Mouse (Mus musculus) MEL (cell line): ENCODE results near the gene Arsg.

Experiments used
- CHD2 ChIP-seq: IDR thresholded peaks from 2 replicates; pipeline ENCODE4 v1.6.1; 2011; ENCODE audit warnings: low read length, improper control_type of control experiment
- CTCF ChIP-seq, 3 experiments: IDR thresholded peaks in 2 of 3; conservative IDR thresholded peaks in 1 of 3; 2 replicates each; pipeline ENCODE4 v1.5.1; 2011 to 2012; ENCODE audit warnings: low read length in 3 of 3, low read depth in 2 of 3, mild to moderate bottlenecking in 2 of 3, improper control_type of control experiment in 1 of 3, inconsistent platforms in 1 of 3, mixed read lengths in 1 of 3, moderate library complexity in 1 of 3; ENCODE audit not compliant: control insufficient read depth in 1 of 3, insufficient read depth in 1 of 3, poor library complexity in 1 of 3, severe bottlenecking in 1 of 3
- E2F4 ChIP-seq: IDR thresholded peaks from 2 replicates; pipeline ENCODE4 v1.6.1; 2011; ENCODE audit warnings: low read depth, low read length, improper control_type of control experiment, borderline replicate concordance
- EP300 ChIP-seq, 2 experiments: IDR thresholded peaks; 2 replicates each; pipeline ENCODE4 v1.6.1; 2011; ENCODE audit warnings: improper control_type of control experiment in 2 of 2, low read length in 2 of 2, low read depth in 1 of 2, mild to moderate bottlenecking in 1 of 2
- POLR2A ChIP-seq, 2 experiments: IDR thresholded peaks; 2 replicates each; pipeline ENCODE4 v1.6.1; 2011 to 2012; ENCODE audit warnings: low read length in 2 of 2, mild to moderate bottlenecking in 2 of 2, control low read depth in 1 of 2, improper control_type of control experiment in 1 of 2, low read depth in 1 of 2, moderate library complexity in 1 of 2; ENCODE audit not compliant: control insufficient read depth in 1 of 2, insufficient read depth in 1 of 2, poor library complexity in 1 of 2
- RAD21 ChIP-seq: IDR thresholded peaks from 2 replicates; pipeline ENCODE4 v1.6.1; 2011; ENCODE audit warnings: mild to moderate bottlenecking, low read depth, low read length, improper control_type of control experiment
- RCOR1 ChIP-seq: IDR thresholded peaks from 2 replicates; pipeline ENCODE4 v1.6.1; 2012; ENCODE audit warnings: low read depth, mild to moderate bottlenecking, inconsistent platforms, low read length, improper control_type of control experiment
- SIN3A ChIP-seq: IDR thresholded peaks from 2 replicates; pipeline ENCODE4 v1.6.1; 2012; ENCODE audit warnings: low read length, improper control_type of control experiment, inconsistent platforms
- TAL1 ChIP-seq: IDR thresholded peaks from 2 replicates; pipeline ENCODE4 v1.6.1; 2012; ENCODE audit warnings: mild to moderate bottlenecking, inconsistent platforms, low read length, moderate library complexity, mixed read lengths
- UBTF ChIP-seq: IDR thresholded peaks from 2 replicates; pipeline ENCODE4 v1.6.1; 2012; ENCODE audit warnings: low read depth, mild to moderate bottlenecking, inconsistent platforms, low read length, improper control_type of control experiment, moderate library complexity, borderline replicate concordance; ENCODE audit not compliant: insufficient read depth
- USF1 ChIP-seq: IDR thresholded peaks from 2 replicates; pipeline ENCODE4 v1.6.1; 2014; ENCODE audit warnings: low read depth, mild to moderate bottlenecking, inconsistent platforms, low read length, improper control_type of control experiment, moderate library complexity

GRCm38 (mm10) chr11:109579999-109580398 is 106.8 kb downstream of the Arsg start:
- TF ChIP-seq CTCF (IDR thresholded peaks at IDR 0.05 in 2 of 3, conservative IDR thresholded peaks at IDR 0.05 in 1 of 3; ENCODE audit: control insufficient read depth in 1 of 3, insufficient read depth in 1 of 3, low read depth in 2 of 3, low read length in 3 of 3, poor library complexity in 1 of 3, severe bottlenecking in 1 of 3) (no peak), POLR2A (IDR thresholded peaks at IDR 0.05; ENCODE audit: control insufficient read depth in 1 of 2, insufficient read depth in 1 of 2, low read depth in 1 of 2, low read length in 2 of 2, poor library complexity in 1 of 2) (no peak), EP300 (IDR thresholded peaks at IDR 0.05; ENCODE audit: low read depth in 1 of 2, low read length in 2 of 2) (no peak), RCOR1 (no peak), CHD2 (no peak), SIN3A (no peak), RAD21 (no peak), E2F4 (no peak), USF1 (no peak), UBTF (no peak), TAL1 (no peak)
